Mouse (Mus musculus): Measurements from ENCODE around the gene Zswim1.
"Not testable (repeated sequence)": the region's sequence is repeated elsewhere in the genome, so short reads cannot be mapped to it uniquely, and the experiment has no call there.

The Zswim1 gene

DNA sequence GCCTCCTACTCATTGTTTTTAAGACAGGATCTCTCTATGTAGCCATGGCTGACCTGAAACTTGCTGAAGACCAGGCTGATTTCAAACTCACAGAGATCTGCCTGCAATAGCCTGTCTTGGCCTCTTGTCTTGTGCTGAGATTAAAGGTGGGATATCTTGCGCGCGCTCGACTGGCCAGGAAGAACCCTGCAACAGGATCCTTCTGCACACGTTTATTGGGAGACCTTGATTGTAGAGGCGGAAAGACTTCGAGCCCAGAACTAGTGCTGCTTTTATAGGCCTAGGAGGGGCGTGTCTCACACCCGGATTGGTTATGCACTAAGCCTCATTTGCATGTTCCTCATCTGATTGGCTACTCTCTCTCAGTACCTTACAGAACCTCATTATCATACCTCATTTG lies 40.9 kb downstream of the Zswim1 start:
- in situ Hi-C loops (cut with MboI, MseI), result not testable (repeated sequence)

DNA sequence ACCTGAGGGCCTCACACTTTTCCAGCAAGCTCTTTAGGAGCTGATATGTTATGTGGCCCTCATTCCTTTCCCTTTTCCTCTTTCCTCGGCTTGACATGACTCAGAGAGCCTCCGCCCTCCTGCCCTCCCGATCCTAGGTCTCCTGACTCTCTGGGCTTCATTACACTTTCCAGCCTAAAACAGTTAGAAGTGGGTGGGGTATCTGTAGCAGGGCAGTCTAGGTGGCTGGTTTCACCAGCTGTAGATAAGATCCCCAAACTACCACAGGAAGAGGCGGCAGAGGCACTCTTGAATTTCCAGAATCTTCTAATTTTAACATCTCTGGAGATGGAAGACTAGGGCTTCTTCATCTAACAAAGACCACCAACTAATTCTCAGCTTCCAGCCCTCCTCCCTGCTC lies 42.1 kb downstream of the Zswim1 start:
- in situ Hi-C loops (cut with MboI, MseI), result no loop called here

GRCm38 (mm10) chr2:164866741-164867551 lies 44.5 kb downstream of the Zswim1 start:
- in situ Hi-C loops (cut with MboI, MseI), result no loop called here

DNA sequence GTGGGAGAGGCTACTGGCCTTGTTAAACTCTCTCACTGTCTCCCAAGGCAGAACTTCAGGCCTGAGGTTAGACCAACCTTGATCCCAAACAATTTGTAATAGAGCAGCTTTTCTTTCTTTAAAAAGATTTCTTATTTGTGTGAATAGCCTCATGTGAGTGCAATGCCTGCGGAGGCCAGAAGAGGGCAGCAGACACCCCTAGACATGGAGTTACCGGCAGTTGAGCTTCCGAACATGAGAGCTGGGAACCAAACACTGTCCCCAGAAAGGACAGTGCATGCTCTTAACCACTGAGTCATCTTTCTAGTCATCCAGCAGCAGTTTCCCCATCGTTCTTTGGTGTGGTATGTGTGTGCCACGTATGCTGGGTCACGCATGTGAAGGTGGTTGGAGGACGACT lies 45.1 kb downstream of the Zswim1 start:
- in situ Hi-C loops (cut with MboI, MseI), result no loop called here

GRCm38 (mm10) chr2:164868491-164868890 lies 46.0 kb downstream of the Zswim1 start:
- in situ Hi-C loops (cut with MboI, MseI), result no loop called here

DNA sequence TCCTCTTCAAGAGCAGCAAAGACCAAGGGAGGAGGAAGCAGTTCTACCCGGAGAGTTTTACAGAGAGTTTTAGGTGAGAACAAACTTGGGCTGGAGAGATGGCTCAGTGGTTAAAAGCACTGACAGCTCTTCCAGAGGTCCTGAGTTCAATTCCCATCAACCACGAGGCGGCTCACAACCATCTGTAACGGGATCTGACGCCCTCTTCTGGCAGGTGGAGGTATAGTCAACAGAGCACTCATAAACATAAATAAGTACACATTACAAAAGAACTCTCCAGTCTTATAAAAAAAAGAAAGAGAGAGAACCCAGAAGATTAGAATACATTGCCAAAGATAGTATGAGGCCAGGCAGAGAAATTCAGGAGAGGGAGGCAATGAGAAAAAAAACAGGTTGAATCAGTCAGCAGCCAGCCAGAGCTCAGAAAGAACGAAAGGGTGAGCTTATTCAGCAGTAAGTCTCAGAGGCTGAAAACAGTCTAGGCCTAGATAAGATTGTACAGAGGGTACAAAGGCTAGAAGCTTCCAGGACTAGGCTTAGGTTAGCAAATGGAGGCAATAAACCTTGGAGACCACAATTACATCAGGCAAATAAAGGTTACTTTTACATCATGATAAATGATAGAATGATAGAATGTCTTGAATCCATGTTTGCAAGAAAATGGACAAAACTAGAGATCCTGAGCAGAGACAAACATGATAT lies 49.3 kb downstream of the Zswim1 start:
- in situ Hi-C loops (cut with MboI, MseI), result no loop called here

DNA sequence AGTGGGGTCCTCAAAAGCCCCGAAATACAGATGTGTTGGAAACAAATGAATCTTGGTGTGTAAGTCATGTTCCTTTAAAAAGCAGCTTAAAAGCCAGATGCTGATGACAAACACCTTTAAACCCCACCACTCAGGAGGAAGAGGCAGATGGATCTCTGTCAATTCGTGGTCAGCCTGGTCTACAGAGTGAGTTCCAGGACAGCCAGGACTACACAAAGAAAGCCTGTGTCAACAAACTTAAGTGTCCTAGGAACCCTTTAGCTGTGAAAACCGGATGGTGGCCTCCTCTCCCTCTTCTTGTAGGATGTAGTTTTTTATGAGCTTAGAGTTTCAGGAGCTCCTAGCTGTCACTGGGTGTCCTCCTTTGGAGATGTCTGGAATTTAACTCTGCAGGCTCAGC lies 51.1 kb downstream of the Zswim1 start:
- in situ Hi-C loops (cut with MboI, MseI), result no loop called here

GRCm38 (mm10) chr2:164874239-164874769 lies 51.8 kb downstream of the Zswim1 start:
- in situ Hi-C loops (cut with MboI, MseI), result no loop called here

DNA sequence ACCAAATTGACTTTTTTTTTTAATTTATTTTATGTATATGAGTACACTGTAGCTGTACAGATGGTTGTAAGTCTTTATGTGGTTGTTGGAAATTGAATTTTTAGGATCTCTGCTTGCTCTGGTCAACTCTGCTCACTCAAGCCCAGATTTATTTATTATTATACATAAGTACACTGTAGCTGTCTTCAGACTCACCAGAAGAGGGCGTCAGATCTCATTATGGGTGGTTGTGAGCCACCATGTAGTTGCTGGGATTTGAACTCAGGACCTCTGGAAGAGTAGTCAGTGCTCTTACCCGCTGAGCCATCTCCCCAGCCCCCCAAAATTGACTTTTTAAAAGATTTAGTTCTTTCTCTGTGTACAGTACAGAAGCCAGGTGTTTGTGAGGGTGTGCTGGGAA lies 53.2 kb downstream of the Zswim1 start:
- in situ Hi-C loops (cut with MboI, MseI), result loop anchor here (5.0 kb wide), 1 partner anchor 37 kb away; the partner anchor contains the start of gene Zfp335

All from T-helper 2 cell (primary cell).